Mouse (Mus musculus) spleen, adult 2 months (tissue): ENCODE measurements around the gene Agpat2.

Experiments used
- CTCF ChIP-seq: fragments of 200-500 bp; IDR thresholded peaks from 2 replicates; pipeline ENCODE4 v1.5.1; 2011; ENCODE audit warnings: mild to moderate bottlenecking, inconsistent platforms; ENCODE audit not compliant: insufficient read depth, insufficient read length, insufficient replicate concordance; ENCODE audit errors: extremely low read depth
- POLR2A ChIP-seq: fragments of 200-500 bp; IDR thresholded peaks from 2 replicates; pipeline ENCODE4 v1.6.1; 2011; ENCODE audit warnings: low read depth, low read length, inconsistent platforms

DNA sequence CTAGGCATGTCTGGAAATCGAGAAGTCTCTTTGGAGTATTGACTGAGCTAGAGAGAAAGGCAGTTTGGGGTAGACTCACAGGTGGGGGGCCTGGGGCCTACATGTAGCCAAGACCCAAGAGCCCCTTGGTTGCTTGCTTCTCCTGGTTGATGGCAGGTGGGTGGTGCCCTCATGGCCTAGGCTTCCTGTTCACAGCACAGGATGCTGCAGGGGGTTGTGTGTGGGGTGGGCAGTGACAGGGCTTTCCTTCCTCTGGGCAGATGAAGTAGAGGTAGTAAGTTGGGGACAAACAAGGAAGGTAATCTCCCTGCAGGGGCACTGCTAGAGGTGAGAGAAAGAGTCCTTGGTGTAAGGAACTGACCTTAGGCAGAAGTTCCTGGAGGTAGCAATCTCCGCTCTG, 52.2 kb downstream of the Agpat2 start:
- TF ChIP-seq CTCF (no peak), POLR2A (no peak)
